Mouse (Mus musculus) hindlimb bud, embryonic 11.5 days (tissue): Measurements from ENCODE around the gene Dus1l.
"Not testable (repeated sequence)": the region's sequence is repeated elsewhere in the genome, so short reads cannot be mapped to it uniquely, and the experiment has no call there.

Experiments used
- DNase-seq: peaks from one replicate; pipeline ENCODE4 v3.0.0-alpha.2; 2012; ENCODE audit warnings: low read depth, low spot score; ENCODE audit errors: extremely low spot score

Gene Dus1l

DNA sequence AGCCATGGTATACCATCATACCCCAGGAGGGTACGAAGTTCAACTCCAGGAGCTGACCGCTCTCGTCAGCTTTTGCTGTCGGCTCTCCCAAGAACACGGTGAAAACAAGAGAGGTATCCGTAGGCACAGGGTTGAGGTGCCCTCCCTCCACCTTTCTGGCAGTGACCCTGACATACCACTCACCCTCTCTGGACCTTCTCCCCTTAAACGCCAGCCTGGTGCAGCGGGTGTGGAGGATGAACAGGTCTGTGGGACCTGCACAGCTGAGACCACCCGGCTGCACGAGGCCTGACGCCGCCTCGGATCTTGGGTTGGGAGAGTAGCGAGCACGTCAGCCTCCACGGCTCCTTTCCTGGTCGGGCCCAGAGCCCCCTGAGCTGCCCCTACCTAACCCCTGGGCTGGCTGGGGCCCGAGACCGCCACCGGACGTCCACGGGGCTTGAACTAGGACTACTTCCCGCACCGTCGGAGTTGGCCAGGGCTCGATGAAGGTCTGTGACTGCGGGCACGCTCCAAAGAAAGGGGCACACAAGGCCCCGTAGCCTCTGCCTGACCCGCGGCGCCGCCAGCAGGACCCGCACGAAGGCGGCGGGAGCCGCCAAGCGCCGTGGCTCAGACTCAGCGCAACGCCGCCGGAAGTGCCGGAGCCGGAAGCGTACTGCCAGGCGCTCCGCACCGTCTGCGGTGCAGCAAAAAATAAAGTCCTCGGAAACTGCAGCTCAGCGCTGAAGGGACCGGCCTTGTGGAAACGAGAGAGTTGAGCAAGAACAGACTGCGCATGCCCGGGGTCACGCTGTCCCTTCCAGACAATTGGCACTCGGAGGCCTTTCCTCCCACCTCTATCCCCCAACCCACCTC lies at the start of gene Dus1l:
Gene Dus1l (minus strand): TSS at position 648 of the 858 bp plus-strand sequence.
- peak; percentile 98 for DNase-seq

DNA sequence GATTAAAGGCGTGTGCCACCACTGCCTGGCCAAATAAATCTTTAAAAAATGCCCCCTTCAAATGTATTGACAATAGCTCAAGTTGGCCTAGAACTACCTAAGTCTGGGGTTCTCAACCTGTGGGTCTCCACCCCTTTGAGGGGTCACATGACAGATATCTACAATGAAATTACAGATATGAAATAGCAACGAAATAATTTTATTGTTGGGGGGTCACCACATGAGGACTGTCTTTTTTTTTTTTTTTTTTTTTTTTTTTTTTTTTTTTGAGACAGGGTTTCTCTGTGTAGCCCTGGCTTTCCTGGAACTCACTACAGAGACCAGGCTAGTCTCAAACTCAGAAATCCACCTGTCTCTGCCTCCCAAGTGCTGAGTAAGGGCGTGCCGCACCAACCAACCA lies 48.1 kb upstream of the Dus1l start:
- no peak for DNase-seq

DNA sequence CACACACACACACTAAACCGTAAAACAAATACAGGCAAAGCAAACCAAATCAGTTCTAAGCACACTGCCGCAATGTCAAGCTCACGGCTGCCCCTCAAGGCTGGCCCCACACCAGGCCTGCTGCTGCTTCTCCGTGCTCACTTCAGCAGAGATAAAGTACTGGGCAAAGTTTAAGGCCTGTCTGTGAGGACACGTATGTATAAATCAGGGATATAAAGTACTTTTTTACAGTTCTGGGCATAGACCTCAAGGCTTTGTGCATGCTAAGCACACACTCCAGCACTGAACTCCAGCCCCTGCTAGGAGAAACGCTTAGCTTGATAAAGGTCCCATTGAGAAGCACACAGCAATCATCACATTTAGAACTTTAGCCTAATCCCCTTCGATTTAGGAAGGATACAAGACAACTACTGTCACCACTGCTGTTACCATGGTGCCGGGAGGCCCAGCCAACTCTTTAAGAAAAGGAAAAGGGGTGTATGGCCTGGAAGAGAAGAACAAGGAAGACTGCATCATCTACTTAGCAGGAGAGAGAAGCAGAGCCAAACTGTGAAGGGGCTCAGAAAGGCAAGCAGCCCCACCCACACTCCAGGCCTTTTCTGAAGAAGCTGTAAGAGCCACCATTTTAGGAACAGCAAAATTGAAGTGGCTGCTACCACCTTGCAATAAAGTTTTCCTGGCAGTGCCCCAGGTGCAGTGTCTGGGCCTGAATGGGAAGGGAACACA lies 37.5 kb upstream of the Dus1l start:
- DNase-seq: no peak

DNA sequence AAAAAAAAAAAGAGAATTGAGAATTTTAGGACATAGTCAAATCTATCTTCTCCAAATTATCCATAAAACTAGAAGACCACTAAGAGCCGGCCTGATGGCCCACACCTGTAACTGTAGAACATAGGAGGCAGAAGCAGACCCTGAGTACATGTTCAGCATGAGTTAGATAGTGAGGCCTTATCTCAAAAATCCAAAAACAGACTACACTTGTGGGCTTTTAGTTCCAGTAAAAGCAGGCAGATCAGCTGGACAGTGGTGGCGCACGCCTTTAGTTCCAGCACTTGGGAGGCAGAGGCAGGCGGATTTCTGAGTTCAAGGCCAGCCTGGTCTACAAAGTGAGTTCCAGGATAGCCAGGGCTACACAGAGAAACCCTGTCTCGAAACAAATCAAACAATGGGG lies 36.8 kb upstream of the Dus1l start:
- DNase-seq: not testable (repeated sequence)

DNA sequence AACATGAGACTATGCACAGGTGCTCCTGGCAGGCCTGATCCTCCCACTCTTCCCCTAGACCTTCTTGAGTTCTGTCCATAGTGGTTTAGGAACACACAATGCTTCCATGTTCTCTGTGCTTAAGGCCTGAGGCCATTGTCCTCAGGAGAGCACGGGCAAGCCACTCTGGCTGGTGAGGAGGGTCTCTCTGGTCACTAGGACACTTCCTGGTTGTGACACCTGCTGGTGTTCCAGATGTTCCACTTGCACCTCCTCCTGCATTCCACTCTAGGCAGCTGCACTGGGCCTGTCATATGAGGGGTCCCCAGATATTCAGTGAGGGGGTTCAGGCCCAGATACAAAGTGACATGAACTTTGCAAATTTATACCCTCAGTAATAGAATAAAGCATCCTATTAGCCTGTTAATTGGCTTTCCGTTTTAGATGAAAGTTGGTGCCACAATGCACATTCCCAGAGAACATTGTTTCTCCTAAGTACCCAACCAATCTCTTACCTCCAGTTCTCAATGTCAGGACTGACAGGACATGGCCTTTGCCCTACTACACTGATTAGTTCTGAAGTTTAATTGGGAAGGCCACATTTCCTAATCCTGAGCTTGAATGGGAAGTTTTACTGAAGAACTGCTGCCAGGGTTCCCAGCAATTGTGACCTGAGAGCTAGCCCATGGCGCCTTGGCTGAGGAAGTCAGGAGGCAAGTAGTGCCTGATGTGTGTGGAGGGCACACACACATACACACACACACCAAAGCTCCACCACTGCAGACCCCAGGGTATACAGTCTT lies 35.6 kb upstream of the Dus1l start:
- DNase-seq: no peak

DNA sequence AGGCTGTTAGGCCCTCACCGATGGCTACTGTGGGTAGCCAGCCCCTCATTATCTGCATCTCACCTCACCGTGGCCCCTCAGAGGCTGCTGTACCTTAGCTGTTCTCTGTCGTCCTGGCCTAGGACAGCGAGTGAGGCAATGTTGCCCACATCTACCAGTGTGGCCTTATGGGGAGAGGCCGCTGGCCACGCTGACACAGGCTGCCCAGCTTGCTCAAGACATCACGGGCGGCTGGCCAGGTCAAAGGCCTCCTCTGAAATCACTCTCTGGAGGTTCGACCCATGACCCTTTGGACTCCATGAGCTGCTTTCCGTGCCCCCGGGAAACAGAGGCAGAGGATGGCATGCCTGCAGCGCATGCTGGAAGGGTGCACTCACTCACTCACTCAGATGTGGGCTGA lies 34.5 kb upstream of the Dus1l start:
- no peak for DNase-seq

DNA sequence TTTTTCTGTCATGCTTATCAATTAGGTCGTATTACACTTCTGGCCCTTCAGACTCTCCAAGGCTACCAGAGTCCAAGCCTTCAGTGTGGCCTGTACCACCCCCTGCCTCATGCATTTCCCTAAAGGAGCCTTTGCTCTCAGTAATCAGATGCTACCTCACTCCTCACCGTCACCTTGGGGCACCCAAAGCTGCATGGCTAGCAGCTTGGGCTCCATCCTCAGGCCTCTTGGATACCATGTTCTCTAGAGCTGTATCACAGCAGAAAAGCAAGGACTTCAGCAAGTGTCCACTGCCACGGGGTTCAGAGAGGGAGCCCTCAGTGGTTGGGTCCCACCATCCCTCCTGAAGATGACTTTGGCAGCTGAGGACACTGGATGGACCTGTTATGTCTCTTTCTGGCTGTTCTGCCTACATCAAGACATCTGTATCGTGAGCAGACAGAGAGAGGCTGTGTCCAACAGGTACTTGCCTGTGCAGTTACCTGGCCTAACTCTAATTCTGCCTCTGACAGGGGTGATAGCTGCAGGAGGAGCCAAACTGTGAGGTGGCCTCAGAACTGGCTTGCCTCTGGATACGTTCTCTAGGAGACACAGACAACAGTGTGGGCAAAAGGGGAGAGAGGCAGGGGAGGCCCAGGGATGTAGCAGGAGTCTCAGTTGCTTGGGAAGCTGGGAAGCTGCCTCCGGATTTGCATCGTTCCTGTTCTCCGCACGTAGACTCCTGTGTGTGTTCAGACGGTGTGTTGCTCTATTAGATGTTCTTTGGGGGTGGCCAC lies 33.7 kb upstream of the Dus1l start:
- DNase-seq: no peak

DNA sequence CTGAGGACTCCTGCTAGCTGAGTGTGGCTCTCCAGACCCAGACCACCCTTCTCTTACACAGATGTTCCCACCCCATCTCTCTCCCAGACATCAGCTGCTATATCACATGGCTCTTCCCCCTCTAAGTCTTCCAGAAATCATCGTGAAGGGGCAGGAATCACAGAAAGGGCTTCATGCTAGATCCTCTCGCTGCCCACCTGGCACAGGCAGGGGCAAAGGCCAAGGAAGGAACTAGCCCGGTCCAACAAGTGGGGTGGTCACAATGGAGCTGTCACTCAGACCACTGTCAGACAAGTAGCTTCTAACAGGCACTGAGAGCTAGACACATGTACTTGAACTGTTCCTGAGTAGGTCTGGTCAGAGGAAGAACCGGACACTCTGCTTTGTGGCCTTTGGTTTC lies 32.2 kb upstream of the Dus1l start:
- no peak for DNase-seq

DNA sequence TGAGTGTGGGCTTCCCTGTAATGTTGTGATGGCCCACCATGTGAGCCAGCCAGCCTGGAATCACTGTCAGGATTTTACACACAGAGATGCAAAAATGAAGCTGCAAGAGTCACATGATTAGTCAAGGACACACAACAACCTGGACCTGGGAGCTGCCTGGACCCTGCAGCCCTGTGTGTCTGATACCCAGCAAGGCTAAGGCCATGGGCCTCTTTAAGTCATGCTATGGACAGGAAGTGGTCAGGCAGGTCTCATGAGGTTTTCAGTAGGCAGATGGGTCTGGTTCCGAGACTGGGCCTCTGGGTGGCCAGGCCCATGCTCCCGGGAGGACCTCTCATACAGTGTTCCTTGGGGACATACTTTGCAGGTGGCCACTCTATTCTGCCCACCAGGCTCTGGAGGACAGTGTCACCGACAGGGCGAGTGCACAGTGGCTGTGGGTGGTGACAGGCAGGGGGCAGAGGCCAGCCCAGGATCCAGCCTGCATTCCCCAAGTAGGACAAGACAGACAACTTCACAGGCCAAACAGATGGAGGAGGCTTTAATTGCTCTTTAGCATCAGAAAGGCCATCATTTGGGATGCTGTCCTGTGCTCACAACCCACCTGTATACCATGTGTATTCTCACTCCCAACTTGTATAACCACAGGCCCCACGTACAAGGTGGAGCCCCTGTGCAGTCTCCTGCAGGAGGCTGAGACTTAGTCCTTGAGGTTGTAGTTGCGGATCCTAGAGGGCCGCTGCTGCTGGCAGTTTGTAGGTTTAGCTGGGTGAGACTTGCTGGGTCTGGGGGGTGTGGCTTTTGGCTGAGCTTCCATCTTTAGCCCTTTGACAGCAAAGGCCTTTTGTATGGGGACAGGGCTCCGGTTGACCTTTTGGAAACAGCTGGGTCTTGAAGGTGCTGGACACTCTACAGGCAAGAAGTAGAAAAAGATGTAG lies 30.1 kb upstream of the Dus1l start:
- no peak for DNase-seq

DNA sequence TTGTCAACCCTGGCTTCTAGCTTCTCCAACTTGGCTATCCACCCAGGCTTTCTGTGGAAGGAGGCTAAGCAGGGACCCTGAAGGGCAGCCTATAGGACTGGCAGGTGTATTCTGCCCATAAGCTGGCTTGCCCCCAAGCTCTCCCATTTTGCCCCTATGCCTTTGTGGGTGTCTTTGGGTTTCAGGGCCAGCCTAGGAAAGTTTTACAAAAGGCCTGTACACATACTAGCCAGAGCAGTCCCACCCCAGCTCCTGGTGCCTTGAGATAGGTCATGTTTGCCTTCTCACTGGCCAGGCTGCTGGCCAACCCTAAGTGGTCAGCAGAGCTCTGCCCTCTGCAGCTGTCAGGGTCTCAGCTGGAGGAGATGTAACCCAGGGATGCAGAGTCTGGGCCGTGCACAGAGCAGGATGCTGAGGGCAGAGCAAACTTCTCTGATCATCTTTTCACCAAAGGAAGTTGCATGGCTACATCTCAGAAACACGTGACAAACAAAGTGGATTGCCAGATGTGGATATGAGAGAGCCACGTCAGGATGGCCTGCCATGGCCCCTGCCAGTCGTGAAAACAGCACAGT lies 29.2 kb upstream of the Dus1l start:
- no peak for DNase-seq

DNA sequence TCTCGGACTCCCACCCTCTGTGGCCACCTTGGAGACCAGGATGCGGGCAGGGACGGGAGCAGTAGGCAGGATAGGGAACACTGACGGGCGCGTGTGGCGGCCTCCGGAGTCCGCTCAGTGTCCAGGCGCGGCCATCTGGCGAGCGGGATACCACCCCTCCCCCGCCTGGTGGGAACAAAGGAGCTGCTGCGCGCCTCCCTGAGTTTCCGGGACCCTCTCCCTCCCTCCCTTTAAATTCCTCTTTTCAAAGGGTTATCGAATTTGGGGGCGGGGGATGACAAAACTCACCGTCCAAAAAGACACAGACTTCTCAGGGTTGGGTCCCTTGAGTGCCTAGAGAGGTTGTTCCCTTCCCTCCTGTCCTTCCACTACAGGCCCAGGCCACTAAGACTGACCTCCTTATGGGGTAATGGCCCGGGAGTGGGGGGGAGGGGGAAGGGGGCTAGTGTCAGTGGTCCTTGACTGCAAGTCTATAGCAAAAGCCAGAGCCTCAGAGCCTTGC lies 28.6 kb upstream of the Dus1l start:
- DNase-seq: peak; percentile 52

DNA sequence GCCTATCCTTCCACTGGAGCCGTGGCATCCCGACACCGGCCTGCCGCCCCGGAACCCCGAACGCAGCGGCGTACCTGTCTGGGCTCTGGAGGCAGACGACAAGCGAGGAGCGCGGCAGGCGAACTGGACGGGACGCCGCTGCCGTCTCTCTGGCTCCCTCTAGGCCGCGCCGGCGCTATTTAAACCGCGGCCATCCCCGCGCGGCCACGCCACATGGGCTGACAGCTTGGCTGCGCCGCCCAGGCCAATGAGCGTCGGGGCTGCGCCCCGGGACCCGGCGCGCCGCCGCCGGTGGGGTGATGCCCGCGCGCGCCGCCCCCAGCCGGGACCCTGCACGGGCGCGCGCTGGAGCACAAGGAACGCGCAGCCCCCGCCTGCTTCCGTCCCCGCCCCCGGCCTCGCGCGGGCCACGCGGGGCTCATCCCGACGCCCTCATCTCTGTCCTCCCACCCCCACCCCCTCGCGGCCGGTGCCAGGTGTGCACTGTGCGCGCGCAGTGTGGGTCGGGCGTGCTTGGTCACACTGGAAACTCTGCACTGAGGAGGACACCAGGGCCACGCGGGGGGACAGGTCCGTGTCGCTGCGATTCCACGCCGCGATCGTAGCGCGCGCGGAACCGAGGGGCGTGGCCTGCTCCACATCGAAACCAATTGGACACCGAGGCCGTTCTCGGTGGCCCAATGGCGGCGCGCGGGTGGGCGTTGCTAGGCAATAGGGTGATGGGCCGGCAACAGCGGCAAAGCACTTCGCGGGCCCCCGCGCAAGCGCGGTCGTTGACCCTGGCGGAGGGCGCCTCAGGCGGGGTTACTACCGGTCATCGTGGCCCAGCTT lies 28.0 kb upstream of the Dus1l start, which contains the start of gene Fasn:
Gene Fasn (minus strand): TSS at position 592 of the 831 bp plus-strand sequence.
- DNase-seq: peak; percentile 75

DNA sequence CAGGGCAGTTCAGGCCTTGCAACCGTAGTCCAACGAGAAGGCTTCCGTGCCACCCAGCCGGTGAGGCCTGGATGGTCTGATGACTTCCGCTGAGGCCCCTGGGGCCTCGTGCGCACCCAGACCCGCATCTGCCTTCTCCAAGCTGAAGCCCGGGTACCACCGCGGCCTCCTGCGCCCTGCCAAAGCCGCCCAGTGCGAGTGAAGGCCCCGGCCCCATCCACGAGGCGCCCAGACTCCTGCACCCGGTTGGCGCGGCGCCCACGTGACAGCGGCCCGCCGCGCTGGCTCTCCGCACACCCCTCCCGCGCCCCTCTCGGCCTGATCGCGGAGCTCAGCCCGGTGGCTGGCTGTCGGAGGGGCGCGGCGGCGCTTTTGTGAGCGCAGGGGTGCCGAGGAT lies 27.3 kb upstream of the Dus1l start:
- DNase-seq: no peak

DNA sequence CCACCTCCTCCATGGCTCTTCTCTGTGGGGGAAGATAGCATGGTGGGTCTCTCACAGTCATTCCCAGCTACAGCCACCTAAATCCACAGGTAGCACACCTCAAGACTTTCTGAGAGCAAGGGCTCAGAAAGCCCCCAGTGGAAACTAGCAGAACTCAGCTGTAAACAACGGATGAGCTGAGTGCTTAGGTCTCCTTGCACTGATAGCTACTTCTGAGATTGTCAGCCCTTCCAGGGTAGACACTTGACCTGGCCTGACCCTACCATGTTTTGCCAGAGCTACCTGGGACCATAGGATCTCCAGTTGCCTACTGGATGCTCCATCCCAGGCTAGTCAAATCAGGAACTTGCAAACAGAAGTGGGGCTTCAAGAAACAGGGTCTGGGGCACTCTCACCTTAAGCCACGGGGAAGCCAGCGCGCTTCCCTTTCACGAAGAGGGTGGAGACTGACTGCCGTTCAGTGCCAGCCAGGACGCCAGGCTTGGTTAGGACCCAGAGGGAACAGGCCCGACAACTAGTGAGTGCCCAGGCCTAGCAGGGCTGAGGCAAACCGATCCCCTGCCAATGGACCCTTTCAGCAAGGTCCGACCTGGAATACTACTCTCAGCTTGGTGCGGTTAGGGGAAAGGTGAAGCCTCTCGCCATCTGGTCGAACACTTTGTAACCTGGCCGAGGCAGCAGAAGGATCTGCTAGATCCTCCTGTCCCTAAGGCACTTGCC lies 26.8 kb upstream of the Dus1l start:
- no peak for DNase-seq

DNA sequence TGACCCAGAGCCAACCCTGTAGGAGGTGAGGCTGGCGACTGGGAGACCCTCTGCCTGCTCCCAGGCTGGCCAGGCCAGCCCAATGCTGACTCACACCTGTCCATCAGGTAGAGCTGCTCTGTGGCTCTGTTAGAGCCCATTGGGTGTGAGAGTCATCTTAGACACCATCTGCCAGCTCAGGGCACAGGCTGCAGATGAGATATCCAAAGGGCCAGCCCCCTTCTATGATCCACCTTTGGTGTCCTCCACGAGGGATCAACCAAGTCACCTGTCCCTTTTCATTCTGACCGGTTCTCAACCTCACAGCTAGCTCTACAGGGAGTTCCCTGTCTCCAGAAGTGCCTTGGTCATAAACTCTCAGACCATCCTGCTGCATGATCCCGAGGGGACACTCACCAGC lies 26.1 kb upstream of the Dus1l start:
- no peak for DNase-seq

DNA sequence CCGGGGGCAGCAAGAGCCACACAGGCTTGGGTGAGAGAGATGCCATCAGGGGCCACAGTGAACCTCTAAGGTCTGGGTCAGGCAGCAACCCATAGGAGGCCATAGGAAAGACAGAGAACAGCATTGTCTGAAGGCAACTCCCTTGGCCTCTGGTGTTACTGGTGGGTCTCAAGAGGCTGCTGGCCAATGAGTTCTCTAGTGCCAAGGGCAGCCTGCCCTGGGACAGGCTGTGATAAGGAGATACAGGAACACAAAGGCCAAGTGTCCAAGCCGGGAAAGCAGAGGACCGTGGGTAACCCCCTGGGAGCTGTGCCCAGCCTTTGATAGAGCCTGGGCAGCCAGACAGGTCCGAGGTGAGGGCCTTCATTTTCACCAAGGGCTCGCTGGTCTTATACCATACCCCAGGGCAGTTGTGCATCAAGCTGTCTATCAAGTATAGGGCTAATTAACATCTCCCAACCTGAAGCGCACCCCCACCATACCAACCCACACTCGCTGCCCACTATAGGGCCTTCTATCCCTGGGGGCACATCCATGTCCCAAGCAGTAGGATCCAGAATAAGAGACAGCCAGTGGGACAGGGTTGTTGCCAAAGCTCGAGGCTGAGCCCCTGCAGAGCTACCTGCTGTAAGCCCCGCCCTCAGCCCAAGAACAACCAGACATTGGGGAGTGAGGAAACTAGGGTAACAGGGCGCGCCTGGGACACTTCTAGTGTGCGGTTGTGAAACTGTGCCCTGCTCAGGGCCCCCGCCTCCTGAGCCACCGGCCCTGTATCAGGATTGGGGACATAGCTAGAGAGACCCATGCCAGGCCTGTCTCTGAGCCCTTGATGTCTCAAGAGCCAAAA lies 25.1 kb upstream of the Dus1l start:
- no peak for DNase-seq

DNA sequence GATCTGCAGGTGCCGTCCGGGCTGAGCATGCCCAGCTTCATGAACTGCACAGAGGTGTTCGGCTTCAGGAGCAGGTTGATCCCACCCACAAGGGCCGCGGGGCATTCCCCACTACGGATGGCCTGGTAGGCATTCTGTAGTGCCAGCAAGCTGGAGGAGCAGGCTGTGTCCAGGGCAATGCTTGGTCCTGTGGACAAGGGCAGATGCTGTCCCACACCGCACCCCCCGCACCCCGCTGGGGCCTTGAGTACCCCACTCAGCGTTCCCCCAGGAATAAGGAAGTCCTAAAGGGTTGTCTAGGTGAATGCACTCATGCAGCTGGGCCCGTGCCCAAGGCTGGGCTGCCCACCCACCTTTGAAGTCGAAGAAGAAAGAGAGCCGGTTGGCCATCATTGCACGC lies 24.3 kb upstream of the Dus1l start:
- DNase-seq: no peak
